Mouse (Mus musculus): ENCODE results near the gene Auts2.

GRCm38 (mm10) chr5:131965499-131965898 is 577.6 kb downstream of the Auts2 start:
- no peak for TF ChIP-seq POLR2A (IDR thresholded peaks at IDR 0.05; ENCODE audit: low read depth, low read length)
- TF ChIP-seq CTCF (conservative IDR thresholded peaks at IDR 0.05; ENCODE audit: insufficient read depth, insufficient read length, low read depth, low read length) = no peak

Data from kidney, adult 2 months (tissue).